Mouse (Mus musculus) testis, adult 2 months (tissue): Measurements from ENCODE around the gene Ctso.

ENCODE experiments used
- CTCF ChIP-seq: fragments of 200-500 bp; IDR thresholded peaks from 2 replicates; pipeline ENCODE4 v1.5.1; 2012; ENCODE audit warnings: low read depth, mild to moderate bottlenecking, inconsistent platforms, low read length, moderate library complexity; ENCODE audit not compliant: control insufficient read depth, insufficient read depth, insufficient replicate concordance
- POLR2A ChIP-seq: fragments of 200-500 bp; IDR thresholded peaks from 2 replicates; pipeline ENCODE4 v1.6.1; 2012; ENCODE audit warnings: low read depth, mild to moderate bottlenecking, inconsistent platforms, low read length, moderate library complexity; ENCODE audit not compliant: control insufficient read depth

GRCm38 (mm10) chr3:81986103-81986502, 53.7 kb downstream of the Ctso start:
- TF ChIP-seq CTCF (no peak), POLR2A (no peak)
